25 mouse cellular contexts compared by ENCODE assay signal in the genomic region with DNA sequence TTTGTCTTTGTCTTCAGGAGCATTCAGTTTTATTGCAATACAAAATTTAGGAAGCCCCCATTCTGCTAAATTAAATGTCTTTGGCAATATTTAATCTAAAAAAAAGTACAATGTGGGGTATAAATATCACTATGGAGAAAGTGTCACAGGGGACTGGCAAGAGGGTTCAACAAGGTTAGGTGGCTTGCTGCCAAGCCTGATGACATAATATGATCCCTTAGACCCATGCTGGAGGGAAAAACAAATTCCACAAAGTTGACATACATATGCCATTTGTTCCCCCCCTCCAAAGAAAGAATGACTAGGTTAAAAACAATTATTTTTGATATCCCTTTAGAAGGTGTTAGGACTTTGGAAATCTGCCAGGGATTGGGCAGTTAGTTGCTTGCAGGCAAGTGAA.
DNase-seq lines count a peak whose midpoint lies in the region; ATAC-seq and TF ChIP-seq lines count a peak whose summit lies in the region.
"Had no signal": no experiment of that assay in that cellular context is flagged by ENCODE, and none has a peak within 500 bp of the region (broad histone marks: within the 10 kb centered on the region; RNA-seq: fewer than 3 reads in every experiment).

No protein-coding gene starts in this region.

- no peak overlapping the region for H3K27ac ChIP-seq in limb, embryonic 14.5 days (replicated peaks; ENCODE audit: low read depth, low read length)
- H3K27ac ChIP-seq in limb, embryonic 10.5 days: no peak overlapping the region
- H3K27ac ChIP-seq in midbrain, embryonic 14.5 days (replicated peaks; ENCODE audit: low read depth, low read length): no peak overlapping the region
- no peak overlapping the region for H3K27ac ChIP-seq in midbrain, embryonic 13.5 days
- H3K27ac ChIP-seq: heart, embryonic 10.5 days; heart, embryonic 15.5 days; hindbrain, embryonic 13.5 days; liver, embryonic 14.5 days; macrophage; stomach, embryonic 15.5 days had no signal

- no peaks in the 10 kb centered on the region for H3K36me3 ChIP-seq in limb, embryonic 14.5 days (ENCODE audit: control insufficient read depth, insufficient read depth, low read length)
- H3K36me3 ChIP-seq in limb, embryonic 10.5 days: no peaks in the 10 kb centered on the region
- no peaks in the 10 kb centered on the region for H3K36me3 ChIP-seq in midbrain, embryonic 14.5 days (ENCODE audit: control insufficient read depth, insufficient read depth, low read length)
- no peaks in the 10 kb centered on the region for H3K36me3 ChIP-seq in midbrain, embryonic 13.5 days
- H3K36me3 ChIP-seq: heart, embryonic 10.5 days; heart, embryonic 15.5 days; hindbrain, embryonic 13.5 days; stomach, embryonic 15.5 days had no signal

- H3K9ac ChIP-seq in limb, embryonic 14.5 days (ENCODE audit: low read depth, low read length, severe bottlenecking): no peak overlapping the region
- no peak overlapping the region for H3K9ac ChIP-seq in midbrain, embryonic 14.5 days (replicated peaks; ENCODE audit: low read length)
- H3K9ac ChIP-seq in midbrain, embryonic 13.5 days (replicated peaks): no peak overlapping the region
- H3K9ac ChIP-seq: heart, embryonic 15.5 days; hindbrain, embryonic 13.5 days; liver, embryonic 14.5 days; stomach, embryonic 15.5 days had no signal

- TF ChIP-seq POLR2A in limb, embryonic 14.5 days (IDR thresholded peaks at IDR 0.05; ENCODE audit: borderline replicate concordance, extremely low read depth, insufficient read depth, insufficient read length): no peak

- H3K4me1 ChIP-seq in limb, embryonic 14.5 days (ENCODE audit: control insufficient read depth, insufficient read depth, low read length): peaks cover 17% of the 10 kb centered on the region
- peaks cover 9% of the 10 kb centered on the region for H3K4me1 ChIP-seq in limb, embryonic 10.5 days
- peaks cover 5% of the 10 kb centered on the region for H3K4me1 ChIP-seq in midbrain, embryonic 14.5 days (ENCODE audit: control insufficient read depth, insufficient read depth, low read length)
- peaks cover 16% of the 10 kb centered on the region for H3K4me1 ChIP-seq in midbrain, embryonic 13.5 days (replicated peaks)

- no peak overlapping the region for H3K4me3 ChIP-seq in limb, embryonic 14.5 days (replicated peaks; ENCODE audit: low read length)
- no peak overlapping the region for H3K4me3 ChIP-seq in limb, embryonic 10.5 days
- no peak overlapping the region for H3K4me3 ChIP-seq in midbrain, embryonic 14.5 days (replicated peaks; ENCODE audit: low read depth, low read length)
- H3K4me3 ChIP-seq in midbrain, embryonic 13.5 days (replicated peaks): no peak overlapping the region
- H3K4me3 ChIP-seq: erythroblast, embryonic 14.5 days; heart, embryonic 10.5 days; heart, embryonic 15.5 days; hindbrain, embryonic 13.5 days; stomach, embryonic 15.5 days had no signal

- H3K9me3 ChIP-seq in limb, embryonic 14.5 days (ENCODE audit: control insufficient read depth, low read length): no peaks in the 10 kb centered on the region
- no peaks in the 10 kb centered on the region for H3K9me3 ChIP-seq in limb, embryonic 10.5 days (replicated peaks)
- H3K9me3 ChIP-seq in midbrain, embryonic 14.5 days (ENCODE audit: control insufficient read depth, low read length): no peaks in the 10 kb centered on the region
- H3K9me3 ChIP-seq in midbrain, embryonic 13.5 days: no peaks in the 10 kb centered on the region
- H3K9me3 ChIP-seq: heart, embryonic 10.5 days; heart, embryonic 15.5 days; hindbrain, embryonic 13.5 days; stomach, embryonic 15.5 days had no signal

- DNase-seq in cerebellum, postnatal 10 days: peak; percentile 5 to 45
- DNase-seq in cerebellum, adult 9-10 months: no peak
- peak; percentile 55 for DNase-seq in limb, embryonic 14.5 days (ENCODE audit: low spot score)
- DNase-seq in limb, embryonic 10.5 days (ENCODE audit: low spot score): no peak
- peak; percentile 16 for DNase-seq in midbrain, embryonic 14.5 days
- DNase-seq: B cell, adult 2 months; cerebellum, adult 11-12 months; gastrocnemius, postnatal 10 days; heart, postnatal 4 days; kidney, adult 9 months; kidney, postnatal 14 days; layer of hippocampus, adult 9-11 months; right cerebral cortex, postnatal 25 days had no signal

- H3K27me3 ChIP-seq in limb, embryonic 14.5 days (ENCODE audit: control insufficient read depth, insufficient read depth, low read length): no peaks in the 10 kb centered on the region
- no peaks in the 10 kb centered on the region for H3K27me3 ChIP-seq in limb, embryonic 10.5 days (ENCODE audit: low read depth, poor library complexity, severe bottlenecking)
- no peaks in the 10 kb centered on the region for H3K27me3 ChIP-seq in midbrain, embryonic 14.5 days (ENCODE audit: control insufficient read depth, insufficient read depth, low read length)
- no peaks in the 10 kb centered on the region for H3K27me3 ChIP-seq in midbrain, embryonic 13.5 days
- H3K27me3 ChIP-seq: heart, embryonic 15.5 days; hindbrain, embryonic 13.5 days; stomach, embryonic 15.5 days had no signal

- ATAC-seq in limb, embryonic 14.5 days (ENCODE audit: low FRiP score, low read depth): no peak
- ATAC-seq in midbrain, embryonic 14.5 days (ENCODE audit: low FRiP score, low TSS enrichment): no peak
- no peak for ATAC-seq in midbrain, embryonic 13.5 days
- ATAC-seq: forebrain, embryonic 16.5 days; intestine, embryonic 16.5 days; lung, postnatal 0 days; midbrain, embryonic 16.5 days had no signal

- no peak overlapping the region for H3K4me2 ChIP-seq in limb, embryonic 14.5 days (replicated peaks; ENCODE audit: low read depth, low read length, severe bottlenecking)
- no peak overlapping the region for H3K4me2 ChIP-seq in midbrain, embryonic 14.5 days (ENCODE audit: low read length)
- no peak overlapping the region for H3K4me2 ChIP-seq in midbrain, embryonic 13.5 days (replicated peaks)
- H3K4me2 ChIP-seq: heart, embryonic 15.5 days; hindbrain, embryonic 13.5 days; stomach, embryonic 15.5 days had no signal

Comparison
In these comparisons a context has a peak if more than half of its experiments do, and no peak if none do; other contexts are left out.
1. DNase-seq: peak in cerebellum, postnatal 10 days (2 of 2), limb, embryonic 14.5 days (single experiment) and midbrain, embryonic 14.5 days (single experiment); none in cerebellum, adult 9-10 months (single experiment) and limb, embryonic 10.5 days (single experiment).